Mouse (Mus musculus) midbrain, embryonic 15.5 days (tissue): ENCODE results near the gene Prdx1. TPM values are rescaled to one million over a fixed set of nuclear protein-coding genes. Genes with fewer than 3 reads are reported as not detected.
A peak's percentile ranks its signal among the peaks of the same experiment; 100 is the strongest.

Experiments used
- ATAC-seq: fragments of 200-750 bp; cut with Nextera tagmentation; replicated peaks from 2 replicates; pipeline ENCODE4 v1.8.0; 2017; ENCODE audit warnings: moderate TSS enrichment
- H3K27ac ChIP-seq: fragments of 300-500 bp; sonication (generic); 2 replicates; pipeline ENCODE4 v1.5.1; 2015; ENCODE audit warnings: mild to moderate bottlenecking, inconsistent platforms
- H3K27me3 ChIP-seq: fragments of 300-500 bp; sonication (generic); replicated peaks from 2 replicates; pipeline ENCODE4 v1.6.1; 2015; ENCODE audit warnings: inconsistent platforms
- H3K36me3 ChIP-seq: fragments of 300-500 bp; sonication (generic); replicated peaks from 2 replicates; pipeline ENCODE4 v1.6.1; 2015; ENCODE audit warnings: inconsistent platforms
- H3K4me1 ChIP-seq: fragments of 300-500 bp; sonication (generic); 2 replicates; pipeline ENCODE4 v1.6.1; 2015; ENCODE audit warnings: inconsistent platforms
- H3K4me2 ChIP-seq: fragments of 300-500 bp; sonication (generic); 2 replicates; pipeline ENCODE4 v1.6.1; 2015; ENCODE audit warnings: inconsistent platforms, mild to moderate bottlenecking, moderate library complexity
- H3K4me3 ChIP-seq: fragments of 300-500 bp; sonication (generic); 2 replicates; pipeline ENCODE4 v1.5.1; 2015; ENCODE audit warnings: mild to moderate bottlenecking, inconsistent platforms
- H3K9ac ChIP-seq: fragments of 300-500 bp; sonication (generic); 2 replicates; pipeline ENCODE4 v1.6.1; 2015; ENCODE audit warnings: mild to moderate bottlenecking, inconsistent platforms
- H3K9me3 ChIP-seq: fragments of 300-500 bp; sonication (generic); 2 replicates; pipeline ENCODE4 v1.6.1; 2016; ENCODE audit warnings: inconsistent platforms
- WGBS: fragments of 180-500 bp; shearing (Covaris S2); methylation state at CpG from one replicate; pipeline ENCODE4 v1.1.7; 2015; ENCODE audit warnings: mixed read lengths; 5-methylcytosine and 5-hydroxymethylcytosine counted together
- polyA plus RNA-seq: library from polyadenylated mRNA; unstranded; fragments of >200 nt; fragmentation: Nextera tagmentation; extraction: Ambion mirVana; gene quantifications from 2 replicates; pipeline ENCODE4 v1.2.1, GENCODE M21; 2015

Gene Prdx1
- 370 and 378 TPM in 2 replicates for polyA plus RNA-seq

- Histone ChIP-seq H3K4me2 (peak within 1 kb of the TSS; percentile 84), H3K4me3 (peak within 1 kb of the TSS; percentile 91), H3K9ac (peak within 1 kb of the TSS; percentile 64), H3K27me3 (no peaks in the 10 kb centered on the region), H3K9me3 (no peaks in the 10 kb centered on the region), H3K36me3 (no peaks in the 10 kb centered on the region), H3K27ac (peak within 1 kb of the TSS; percentile 86), H3K4me1 (peaks cover 21% of the 10 kb centered on the region)
- under 1% methylated on average over 56 of the region's 56 CpGs for WGBS
- ATAC-seq = peak; percentile 96
Measured at GRCm38 (mm10) chr4:116685402-116686061, at the start of gene Prdx1. TSS of gene Prdx1 (plus strand) at chr4:116685544.

- Histone ChIP-seq H3K9ac (no peak overlapping the region), H3K36me3 (peaks cover 49% of the 10 kb centered on the region), H3K9me3 (no peaks in the 10 kb centered on the region), H3K27me3 (no peaks in the 10 kb centered on the region), H3K27ac (no peak overlapping the region), H3K4me3 (no peak overlapping the region), H3K4me2 (no peak overlapping the region), H3K4me1 (no peaks in the 10 kb centered on the region)
- no peak for ATAC-seq
- 94% methylated on average over 6 of the region's 6 CpGs for WGBS
Measured at GRCm38 (mm10) chr4:116638821-116639220, 46.5 kb upstream of the Prdx1 start.

GRCm38 (mm10) chr4:116642071-116642470 lies 43.3 kb upstream of the Prdx1 start:
- H3K27ac ChIP-seq = no peak overlapping the region
- no peak for ATAC-seq
- H3K27me3 ChIP-seq = no peaks in the 10 kb centered on the region
- no peak overlapping the region for H3K9ac ChIP-seq
- peaks cover under 1% of the 10 kb centered on the region for H3K4me1 ChIP-seq
- H3K36me3 ChIP-seq = peaks cover 39% of the 10 kb centered on the region
- 100% methylated on average over 1 of the region's 1 CpGs for WGBS
- no peaks in the 10 kb centered on the region for H3K9me3 ChIP-seq
- H3K4me2 ChIP-seq = no peak overlapping the region
- no peak overlapping the region for H3K4me3 ChIP-seq

- no peak overlapping the region for H3K4me2 ChIP-seq
- H3K27me3 ChIP-seq = no peaks in the 10 kb centered on the region
- ATAC-seq = 0 out of 2 replicates have a peak, but pooled peaks have one; percentile 50
- H3K27ac ChIP-seq = no peak overlapping the region
- peaks cover 22% of the 10 kb centered on the region for H3K4me1 ChIP-seq
- 51% methylated on average over 6 of the region's 6 CpGs for WGBS
- H3K36me3 ChIP-seq = peaks cover 25% of the 10 kb centered on the region
- no peak overlapping the region for H3K9ac ChIP-seq
- H3K9me3 ChIP-seq = no peaks in the 10 kb centered on the region
- H3K4me3 ChIP-seq = no peak overlapping the region
Measured at GRCm38 (mm10) chr4:116644326-116644725, 41.0 kb upstream of the Prdx1 start.

- H3K9me3 ChIP-seq = no peaks in the 10 kb centered on the region
- no peak overlapping the region for H3K4me2 ChIP-seq
- peaks cover 34% of the 10 kb centered on the region for H3K4me1 ChIP-seq
- H3K27me3 ChIP-seq = no peaks in the 10 kb centered on the region
- H3K9ac ChIP-seq = no peak overlapping the region
- no peak overlapping the region for H3K27ac ChIP-seq
- WGBS = 90% methylated on average over 7 of the region's 7 CpGs
- no peak overlapping the region for H3K4me3 ChIP-seq
- ATAC-seq = no peak
- H3K36me3 ChIP-seq = peaks cover 15% of the 10 kb centered on the region
Measured at GRCm38 (mm10) chr4:116645624-116646023, 39.7 kb upstream of the Prdx1 start.

- 96% methylated on average over 2 of the region's 2 CpGs for WGBS
- Histone ChIP-seq H3K4me2 (peak overlapping the region; percentile 79), H3K4me3 (no peak overlapping the region; the same call in 1 of the 2 replicates), H3K27ac (no peak overlapping the region), H3K9ac (no peak overlapping the region), H3K9me3 (no peaks in the 10 kb centered on the region), H3K36me3 (no peaks in the 10 kb centered on the region), H3K4me1 (peaks cover 38% of the 10 kb centered on the region), H3K27me3 (no peaks in the 10 kb centered on the region)
- no peak for ATAC-seq
Measured at GRCm38 (mm10) chr4:116649411-116649810, 35.9 kb upstream of the Prdx1 start.

- H3K4me1 ChIP-seq = peaks cover 38% of the 10 kb centered on the region
- WGBS = 44% methylated on average over 5 of the region's 5 CpGs
- no peaks in the 10 kb centered on the region for H3K9me3 ChIP-seq
- peak overlapping the region; percentile 87 for H3K27ac ChIP-seq
- H3K27me3 ChIP-seq = no peaks in the 10 kb centered on the region
- peak overlapping the region; percentile 98 for H3K4me3 ChIP-seq
- H3K36me3 ChIP-seq = no peaks in the 10 kb centered on the region
- peak overlapping the region; percentile 79 for H3K4me2 ChIP-seq
- peak overlapping the region; percentile 92 for H3K9ac ChIP-seq
- no peak for ATAC-seq
Measured at GRCm38 (mm10) chr4:116650365-116650764, 35.0 kb upstream of the Prdx1 start.

GRCm38 (mm10) chr4:116650924-116651796 lies 34.2 kb upstream of the Prdx1 start, which contains the start of gene Akr1a1:
TSS of gene Akr1a1 (minus strand) at chr4:116651680.
- Histone ChIP-seq H3K27me3 (no peaks in the 10 kb centered on the region), H3K9ac (peak within 1 kb of the TSS; percentile 92), H3K4me3 (peak within 1 kb of the TSS; percentile 98), H3K9me3 (no peaks in the 10 kb centered on the region), H3K4me1 (peaks cover 38% of the 10 kb centered on the region), H3K36me3 (no peaks in the 10 kb centered on the region), H3K27ac (peak within 1 kb of the TSS; percentile 87), H3K4me2 (peak within 1 kb of the TSS; percentile 79)
- WGBS = under 1% methylated on average over 39 of the region's 39 CpGs
- ATAC-seq = peak; percentile 99

GRCm38 (mm10) chr4:116651797-116652135 lies 33.6 kb upstream of the Prdx1 start:
- H3K27ac ChIP-seq = peak overlapping the region; percentile 34; the same call in 1 of the 2 replicates
- ATAC-seq = no peak
- 11% methylated on average over 6 of the region's 6 CpGs for WGBS

GRCm38 (mm10) chr4:116653228-116653627 lies 32.1 kb upstream of the Prdx1 start:
- Histone ChIP-seq H3K27me3 (no peaks in the 10 kb centered on the region), H3K4me3 (no peak overlapping the region), H3K9me3 (no peaks in the 10 kb centered on the region), H3K4me2 (no peak overlapping the region), H3K9ac (no peak overlapping the region), H3K36me3 (no peaks in the 10 kb centered on the region), H3K27ac (no peak overlapping the region), H3K4me1 (peaks cover 26% of the 10 kb centered on the region)
- 90% methylated on average over 6 of the region's 6 CpGs for WGBS
- ATAC-seq = no peak

More at GRCm38 (mm10) chr4:116651797-116652135, 33.6 kb upstream of the Prdx1 start:
- H3K4me2 ChIP-seq = peak overlapping the region; percentile 79
- no peaks in the 10 kb centered on the region for H3K27me3 ChIP-seq
- peak overlapping the region; percentile 98 for H3K4me3 ChIP-seq
- H3K9me3 ChIP-seq = no peaks in the 10 kb centered on the region
- H3K36me3 ChIP-seq = no peaks in the 10 kb centered on the region
- H3K4me1 ChIP-seq = peaks cover 38% of the 10 kb centered on the region
- H3K9ac ChIP-seq = peak overlapping the region; percentile 92

- H3K9ac ChIP-seq = no peak overlapping the region
- H3K4me3 ChIP-seq = no peak overlapping the region
- peaks cover 8% of the 10 kb centered on the region for H3K4me1 ChIP-seq
- WGBS = 67% methylated on average over 2 of the region's 2 CpGs
- H3K27me3 ChIP-seq = no peaks in the 10 kb centered on the region
- ATAC-seq = no peak
- H3K27ac ChIP-seq = no peak overlapping the region
- H3K36me3 ChIP-seq = no peaks in the 10 kb centered on the region
- H3K9me3 ChIP-seq = no peaks in the 10 kb centered on the region
- H3K4me2 ChIP-seq = no peak overlapping the region
Measured at GRCm38 (mm10) chr4:116655100-116655499, 30.2 kb upstream of the Prdx1 start.

- Histone ChIP-seq H3K36me3 (no peaks in the 10 kb centered on the region), H3K4me3 (no peak overlapping the region), H3K27ac (no peak overlapping the region), H3K4me1 (peaks cover 4% of the 10 kb centered on the region), H3K9ac (no peak overlapping the region), H3K27me3 (no peaks in the 10 kb centered on the region), H3K9me3 (no peaks in the 10 kb centered on the region), H3K4me2 (no peak overlapping the region)
- no peak for ATAC-seq
- 81% methylated on average over 3 of the region's 3 CpGs for WGBS
Measured at GRCm38 (mm10) chr4:116655658-116656057, 29.7 kb upstream of the Prdx1 start.
